Mouse (Mus musculus) CH12.LX (cell line): ENCODE data around the gene Prim2. TPM values are rescaled to one million over a fixed set of nuclear protein-coding genes. Genes with fewer than 3 reads are reported as not detected.

Experiments
- DNase-seq: peaks from one replicate; pipeline ENCODE4 v3.0.0-alpha.2; 2013; ENCODE audit errors: extremely low read depth
- H3K27ac ChIP-seq: 2 replicates; pipeline ENCODE4 v1.5.1; 2012; ENCODE audit warnings: low read depth, mild to moderate bottlenecking, control low read depth, moderate library complexity; ENCODE audit not compliant: insufficient read depth
- H3K27me3 ChIP-seq: replicated peaks from 2 replicates; pipeline ENCODE3; 2012; ENCODE audit warnings: inconsistent platforms
- H3K36me3 ChIP-seq, 2 experiments: replicated peaks in 1 of 2; 2 replicates each; pipeline versions ENCODE3 to v1.6.1; 2012; ENCODE audit warnings: inconsistent platforms in 1 of 2, low read length in 1 of 2, mild to moderate bottlenecking in 1 of 2, mixed read lengths in 1 of 2, moderate library complexity in 1 of 2; ENCODE audit not compliant: control insufficient read depth in 1 of 2, insufficient read depth in 1 of 2
- H3K4me1 ChIP-seq, 2 experiments: 2 replicates each; pipeline ENCODE4 v1.6.1; 2012; ENCODE audit warnings: inconsistent platforms in 1 of 2, moderate library complexity in 1 of 2; ENCODE audit not compliant: insufficient read depth in 2 of 2, control insufficient read depth in 1 of 2
- H3K4me2 ChIP-seq: 2 replicates; pipeline ENCODE4 v1.6.1; 2012; ENCODE audit warnings: low read depth, mild to moderate bottlenecking, control low read depth; ENCODE audit not compliant: poor library complexity, insufficient read depth, severe bottlenecking
- H3K4me3 ChIP-seq, 3 experiments: fragments of 150-350 bp in 1 of 3; sonication (generic) in 1 of 3; replicated peaks in 1 of 3; 2 replicates each; pipeline versions ENCODE3 to v1.5.1; 2011 to 2012; ENCODE audit warnings: low read depth in 2 of 3, low read length in 2 of 3, mild to moderate bottlenecking in 2 of 3, moderate library complexity in 2 of 3, control low read depth in 1 of 3, improper control_type of control experiment in 1 of 3, inconsistent platforms in 1 of 3, mixed read lengths in 1 of 3; ENCODE audit not compliant: poor library complexity in 1 of 3
- H3K79me2 ChIP-seq: replicated peaks from 2 replicates; pipeline ENCODE4 v1.6.1; 2012; ENCODE audit warnings: mild to moderate bottlenecking, moderate library complexity; ENCODE audit not compliant: control insufficient read depth, poor library complexity, insufficient read depth, severe bottlenecking; ENCODE audit errors: extremely low read depth
- H3K9ac ChIP-seq: 2 replicates; pipeline ENCODE4 v1.6.1; 2012; ENCODE audit warnings: low read depth, mild to moderate bottlenecking, control low read depth, moderate library complexity; ENCODE audit not compliant: insufficient read depth
- H3K9me3 ChIP-seq: replicated peaks from 2 replicates; pipeline ENCODE3; 2012; ENCODE audit warnings: low read length, inconsistent platforms, mixed read lengths
- BHLHE40 ChIP-seq: IDR thresholded peaks from 2 replicates; pipeline ENCODE4 v1.6.1; 2011; ENCODE audit warnings: mild to moderate bottlenecking, low read depth, low read length, improper control_type of control experiment
- CHD1 ChIP-seq: IDR thresholded peaks from 2 replicates; pipeline ENCODE4 v1.6.1; 2012; ENCODE audit warnings: low read depth, low read length, improper control_type of control experiment, inconsistent platforms
- CHD2 ChIP-seq: IDR thresholded peaks from 2 replicates; pipeline ENCODE4 v1.6.1; 2011; ENCODE audit warnings: low read length, improper control_type of control experiment
- CTCF ChIP-seq, 2 experiments: IDR thresholded peaks in 1 of 2; conservative IDR thresholded peaks in 1 of 2; 2 replicates each; pipeline ENCODE4 v1.5.1; 2011 to 2012; ENCODE audit warnings: low read depth in 2 of 2, low read length in 2 of 2, improper control_type of control experiment in 1 of 2, inconsistent platforms in 1 of 2, mild to moderate bottlenecking in 1 of 2, moderate library complexity in 1 of 2
- EP300 ChIP-seq: IDR thresholded peaks from 2 replicates; pipeline ENCODE4 v1.6.1; 2011; ENCODE audit warnings: low read length, improper control_type of control experiment
- ETS1 ChIP-seq: conservative IDR thresholded peaks from 2 replicates; pipeline ENCODE4 v1.6.1; 2012; ENCODE audit warnings: low read depth, mild to moderate bottlenecking, inconsistent platforms, low read length, improper control_type of control experiment, moderate library complexity
- GABPA ChIP-seq: IDR thresholded peaks from 2 replicates; pipeline ENCODE4 v1.6.1; 2012; ENCODE audit warnings: low read depth, low read length, improper control_type of control experiment, inconsistent platforms; ENCODE audit not compliant: insufficient replicate concordance
- IRF4 ChIP-seq: IDR thresholded peaks from 2 replicates; pipeline ENCODE4 v1.6.1; 2014; ENCODE audit warnings: low read depth, mild to moderate bottlenecking, inconsistent platforms, low read length, improper control_type of control experiment
- JUND ChIP-seq: conservative IDR thresholded peaks from 2 replicates; pipeline ENCODE4 v1.6.1; 2011; ENCODE audit warnings: low read depth, low read length, improper control_type of control experiment
- KAT2A ChIP-seq: IDR thresholded peaks from 2 replicates; pipeline ENCODE4 v1.6.1; 2012; ENCODE audit warnings: low read length, improper control_type of control experiment, inconsistent platforms; ENCODE audit not compliant: insufficient replicate concordance
- MAFK ChIP-seq: IDR thresholded peaks from 2 replicates; pipeline ENCODE4 v1.6.1; 2011; ENCODE audit warnings: low read length, improper control_type of control experiment; ENCODE audit not compliant: insufficient replicate concordance
- MAX ChIP-seq: IDR thresholded peaks from 2 replicates; pipeline ENCODE4 v1.6.1; 2011; ENCODE audit warnings: low read length, improper control_type of control experiment
- MEF2A ChIP-seq: IDR thresholded peaks from 2 replicates; pipeline ENCODE4 v1.6.1; 2014; ENCODE audit warnings: low read depth, mild to moderate bottlenecking, inconsistent platforms, low read length, improper control_type of control experiment, borderline replicate concordance
- MXI1 ChIP-seq: IDR thresholded peaks from 2 replicates; pipeline ENCODE4 v1.6.1; 2011; ENCODE audit warnings: mild to moderate bottlenecking, low read depth, low read length, improper control_type of control experiment
- NELFE ChIP-seq: IDR thresholded peaks from 2 replicates; pipeline ENCODE4 v1.6.1; 2011; ENCODE audit warnings: low read depth, low read length, improper control_type of control experiment
- NRF1 ChIP-seq: IDR thresholded peaks from 2 replicates; pipeline ENCODE4 v1.6.1; 2014; ENCODE audit warnings: low read depth, mild to moderate bottlenecking, inconsistent platforms, low read length, improper control_type of control experiment, moderate library complexity
- PAX5 ChIP-seq: IDR thresholded peaks from 2 replicates; pipeline ENCODE4 v1.6.1; 2012; ENCODE audit warnings: low read length, inconsistent platforms, mixed read lengths
- POLR2A ChIP-seq: IDR thresholded peaks from 2 replicates; pipeline ENCODE4 v1.6.1; 2011; ENCODE audit warnings: low read depth, mild to moderate bottlenecking, improper control_type of control experiment, low read length
- POLR2AphosphoS2 ChIP-seq: IDR thresholded peaks from 2 replicates; pipeline ENCODE4 v1.6.1; 2011; ENCODE audit warnings: low read depth, low read length, improper control_type of control experiment
- RAD21 ChIP-seq: IDR thresholded peaks from 2 replicates; pipeline ENCODE4 v1.6.1; 2011; ENCODE audit warnings: low read depth, mild to moderate bottlenecking, low read length, improper control_type of control experiment, moderate library complexity
- RCOR1 ChIP-seq: conservative IDR thresholded peaks from 2 replicates; pipeline ENCODE4 v1.6.1; 2012; ENCODE audit warnings: low read depth, mild to moderate bottlenecking, inconsistent platforms, low read length, improper control_type of control experiment
- SMC3 ChIP-seq: IDR thresholded peaks from 2 replicates; pipeline ENCODE4 v1.6.1; 2011; ENCODE audit warnings: low read depth, low read length, improper control_type of control experiment
- TCF12 ChIP-seq: IDR thresholded peaks from 2 replicates; pipeline ENCODE4 v1.6.1; 2014; ENCODE audit warnings: low read depth, mild to moderate bottlenecking, inconsistent platforms, low read length, improper control_type of control experiment
- UBTF ChIP-seq: IDR thresholded peaks from 2 replicates; pipeline ENCODE4 v1.6.1; 2012; ENCODE audit warnings: low read depth, mild to moderate bottlenecking, inconsistent platforms, low read length, improper control_type of control experiment, moderate library complexity
- USF1 ChIP-seq: IDR thresholded peaks from 2 replicates; pipeline ENCODE4 v1.6.1; 2014; ENCODE audit warnings: low read depth, mild to moderate bottlenecking, inconsistent platforms, low read length, improper control_type of control experiment
- USF2 ChIP-seq: conservative IDR thresholded peaks from 2 replicates; pipeline ENCODE4 v1.6.1; 2011; ENCODE audit warnings: low read depth, low read length, improper control_type of control experiment
- ZC3H11A ChIP-seq: IDR thresholded peaks from 2 replicates; pipeline ENCODE4 v1.6.1; 2012; ENCODE audit warnings: low read depth, mild to moderate bottlenecking, inconsistent platforms, low read length, improper control_type of control experiment
- ZKSCAN1 ChIP-seq: IDR thresholded peaks from 2 replicates; pipeline ENCODE4 v1.6.1; 2012; ENCODE audit warnings: low read depth, inconsistent platforms, low read length, improper control_type of control experiment, borderline replicate concordance
- ZMIZ1 ChIP-seq: IDR thresholded peaks from 2 replicates; pipeline ENCODE4 v1.6.1; 2012; ENCODE audit warnings: low read depth, mild to moderate bottlenecking, inconsistent platforms, low read length, improper control_type of control experiment
- ZNF384 ChIP-seq: IDR thresholded peaks from 2 replicates; pipeline ENCODE4 v1.6.1; 2012; ENCODE audit warnings: low read depth, low read length, improper control_type of control experiment, inconsistent platforms
- dilution Hi-C: fragments of 300-500 bp; cut with MboI; formaldehyde crosslinking; loops from 2 replicates; pipeline ENCODE4 v1.14.3; 2020; ENCODE audit warnings: low sequenced_read_pairs; ENCODE audit not compliant: extremely low pct_unique_long_range_greater_than_20kb, extremely low pct_ligation_motif_present
- in situ Hi-C: fragments of 300-500 bp; cut with MboI; formaldehyde crosslinking; loops from 3 replicates; pipeline ENCODE4 v1.14.3; 2019; ENCODE audit warnings: low sequenced_read_pairs, low pct_ligation_motif_present, low pct_unique_long_range_greater_than_20kb, mixed read lengths
- polyA plus RNA-seq: library from polyadenylated mRNA; unstranded; fragments of >175 nt; gene quantifications from 2 replicates; pipeline ENCODE4 v1.2.1, GENCODE M21; 2012; ENCODE audit warnings: low read depth; ENCODE audit not compliant: insufficient read length
- total RNA-seq, 2 experiments: library from RNA; depleted of rRNA; stranded (reverse); fragments of 300-350 nt in 1 of 2; fragments of >200 nt in 1 of 2; gene quantifications; 2 replicates each; pipeline ENCODE4 v1.2.3; 2012 to 2014

The Prim2 gene
- total and polyA plus RNA-seq, 3 experiments, result 41.3 to 72.6 (median 51.7) TPM

DNA sequence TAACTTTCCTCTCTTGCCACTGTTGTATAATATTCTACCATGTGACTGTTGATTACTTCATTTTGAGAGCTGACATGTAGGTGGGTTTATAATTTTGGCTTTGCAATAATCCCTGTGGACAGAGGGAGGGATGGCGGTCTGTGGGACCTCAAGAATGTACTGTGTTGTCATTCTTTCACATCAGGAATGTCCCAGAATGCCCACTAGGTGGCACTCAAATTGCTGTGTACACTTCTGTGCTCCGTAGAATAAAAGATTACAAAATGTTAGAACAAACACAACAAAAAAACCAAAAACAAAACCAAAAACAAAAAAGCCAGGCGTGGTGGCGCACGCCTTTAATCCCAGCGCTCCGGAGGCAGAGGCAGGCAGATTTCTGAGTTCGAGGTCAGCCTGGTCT lies 14.9 kb upstream of the Prim2 start:
- Histone ChIP-seq H3K4me1 (peaks cover 5 to 7% of the 10 kb centered on the region in 2 experiments; a peak in 2 of 4 replicates), H3K4me3 (no peak overlapping the region), H3K36me3 (no peaks in the 10 kb centered on the region), H3K27ac (no peak overlapping the region), H3K9ac (no peak overlapping the region), H3K79me2 (no peaks in the 10 kb centered on the region), H3K27me3 (no peaks in the 10 kb centered on the region), H3K4me2 (no peak overlapping the region), H3K9me3 (peaks cover 5% of the 10 kb centered on the region)
- TF ChIP-seq SMC3 (peak; percentile 76), POLR2A (no peak), PAX5 (no peak), GABPA (no peak), ZKSCAN1 (no peak), CHD1 (no peak), MAX (no peak), CHD2 (no peak), KAT2A (no peak), MAFK (no peak), POLR2AphosphoS2 (no peak), ZC3H11A (0 out of 2 replicates have a peak, but pooled peaks have one; percentile 1), NRF1 (no peak), USF2 (no peak), ZNF384 (no peak), JUND (no peak), MEF2A (no peak), CTCF (conservative IDR thresholded peaks at IDR 0.05 in 1 of 2, IDR thresholded peaks at IDR 0.05 in 1 of 2; ENCODE audit: low read depth in 2 of 2, low read length in 2 of 2) (peak; percentile 52 to 75), UBTF (no peak), TCF12 (no peak), EP300 (no peak), USF1 (no peak), ETS1 (no peak), RCOR1 (no peak), NELFE (no peak), BHLHE40 (no peak), MXI1 (no peak), RAD21 (peak; percentile 66), ZMIZ1 (no peak), IRF4 (no peak)
- in situ Hi-C loops, result loop anchor here (10.0 kb wide), 2 partner anchors 60 to 280 kb away; no protein-coding TSS in a partner anchor
- DNase-seq, result peak; percentile 37
- dilution Hi-C loops, result no loop called here
